Mouse (Mus musculus): ENCODE measurements around the gene Gm8879. TPM values are rescaled to one million over a fixed set of nuclear protein-coding genes. Genes with fewer than 3 reads are reported as not detected.
"Not testable (repeated sequence)": the region's sequence is repeated elsewhere in the genome, so short reads cannot be mapped to it uniquely, and the experiment has no call there.

The Gm8879 gene
- polyA plus RNA-seq (2012; rRNA removed) = 12.0 and 13.6 TPM in 2 replicates

DNA sequence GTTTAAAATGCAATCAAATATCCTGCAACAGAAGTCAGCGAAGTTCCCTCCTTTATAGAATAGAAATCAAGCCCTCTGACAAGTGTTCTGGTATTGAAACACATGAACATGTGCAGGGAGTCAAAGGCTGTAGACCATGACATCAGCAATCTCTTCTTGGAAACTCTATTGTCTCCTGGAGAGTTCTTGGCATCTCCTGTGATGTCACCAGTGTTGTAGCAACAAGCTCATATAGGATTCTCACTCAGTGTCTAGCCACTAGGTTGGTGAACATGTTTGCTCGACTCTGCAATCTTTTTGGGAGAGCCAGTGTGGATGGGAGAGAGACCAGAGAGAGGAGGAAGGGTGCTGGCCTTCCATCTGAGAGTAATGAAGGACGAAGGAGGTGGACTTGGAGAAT, at the start of gene Gm8879:
TSS of gene Gm8879 (plus strand) at position 301 of the 400 bp plus-strand sequence.
- not testable (repeated sequence) for H3K27ac ChIP-seq (ENCODE audit: control insufficient read depth, insufficient read depth, low read depth, low read length)

DNA sequence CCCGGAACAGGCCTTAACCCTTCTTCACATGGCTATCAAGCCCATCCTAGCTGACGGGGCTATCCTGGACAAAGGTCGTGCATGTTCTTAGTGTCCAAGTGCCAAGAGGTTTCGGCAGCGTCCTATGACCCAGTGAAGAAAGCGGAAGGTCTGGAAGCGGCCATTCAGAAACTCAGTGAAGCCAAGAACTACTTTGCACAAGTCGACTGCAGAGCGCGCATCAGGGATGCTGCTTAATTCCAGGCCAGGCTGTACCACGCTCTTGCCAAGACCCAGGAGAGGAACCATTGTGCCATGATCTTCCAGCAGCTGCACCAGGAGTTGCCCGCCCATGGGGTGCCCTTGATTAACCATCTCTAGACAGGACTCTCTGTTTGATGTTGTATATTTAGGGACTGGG, 10.6 kb downstream of the Gm8879 start:
- not testable (repeated sequence) for H3K4me1 ChIP-seq (ENCODE audit: control insufficient read depth, insufficient read depth, low read length); H3K4me3 ChIP-seq (ENCODE audit: control insufficient read depth, low read depth, low read length); H3K27ac ChIP-seq (ENCODE audit: control insufficient read depth, insufficient read depth, low read depth, low read length); H3K27me3 ChIP-seq (ENCODE audit: control insufficient read depth, insufficient read depth, low read length); H3K36me3 ChIP-seq (ENCODE audit: control insufficient read depth, insufficient read depth, low read length)

More for the DNA sequence above, at the start of gene Gm8879:
- not testable (repeated sequence) for H3K36me3 ChIP-seq (ENCODE audit: control insufficient read depth, insufficient read depth, low read length); H3K27me3 ChIP-seq (ENCODE audit: control insufficient read depth, insufficient read depth, low read length); H3K4me3 ChIP-seq (ENCODE audit: control insufficient read depth, low read depth, low read length); H3K4me1 ChIP-seq (ENCODE audit: control insufficient read depth, insufficient read depth, low read length)

Other genes with a start within 250 kb of the Gm8879 start
- 3.1 and 6.2 TPM in 2 replicates for gene Gm8871, start 179.8 kb upstream of the Gm8879 start, polyA plus RNA-seq (2012; rRNA removed)
- 31.5 and 34.9 TPM in 2 replicates for gene Gm8857, start 179.8 kb upstream of the Gm8879 start, polyA plus RNA-seq (2012; rRNA removed)
- gene Gm5861, start 55.4 kb downstream of the Gm8879 start, polyA plus RNA-seq (2012; rRNA removed) = 8.4 and 8.9 TPM in 2 replicates
- 5.2 and 8.1 TPM in 2 replicates for gene Gm8890, start 128.4 kb downstream of the Gm8879 start, polyA plus RNA-seq (2012; rRNA removed)
- gene Speer1, start 213.9 kb downstream of the Gm8879 start, polyA plus RNA-seq (2012; rRNA removed) = 17.2 TPM in 2 replicates

All from testis, adult 2 months (tissue).